Mouse (Mus musculus) effector memory CD4-positive, alpha-beta T cell, adult 7 months (primary cell): ENCODE results near the gene Mmadhc. TPM values are rescaled to one million over a fixed set of nuclear protein-coding genes. Genes with fewer than 3 reads are reported as not detected.

Experiments
- polyA plus RNA-seq: library from polyadenylated mRNA; unstranded; fragments of 100-300 nt; shearing (Covaris generic); gene quantifications from one replicate; pipeline ENCODE4 v1.2.1, GENCODE M21; 2017

Mmadhc gene
- 76.0 TPM for polyA plus RNA-seq

GRCm38 (mm10) chr2:50296109-50296986, at the start of gene Mmadhc:
Gene Mmadhc, minus strand, starts transcription at chr2:50296801.

Other genes starting within 250 kb of the Mmadhc start
- not detected for gene Lypd6, start 230.4 kb downstream of the Mmadhc start, polyA plus RNA-seq